In genomic region chr11:94544422-94544821, GRCm38 (mm10) we compare ENCODE assay signal across 10 mouse cellular contexts. TPM values are rescaled to one million over a fixed set of nuclear protein-coding genes. Genes with fewer than 3 reads are reported as not detected.
DNase-seq lines count a peak whose midpoint lies in the region; ATAC-seq lines count a peak whose summit lies in the region.
"Had no signal": no experiment of that assay in that cellular context is flagged by ENCODE, and none has a peak within 500 bp of the region (broad histone marks: within the 10 kb centered on the region; RNA-seq: fewer than 3 reads in every experiment).

No protein-coding gene starts in this region.

- no peak overlapping the region for H3K4me3 ChIP-seq in kidney, embryonic 14.5 days (ENCODE audit: low read length)
- 0 out of 2 replicates have a peak overlapping the region, but pooled peaks have one; percentile 9 for H3K4me3 ChIP-seq in heart, embryonic 12.5 days
- H3K4me3 ChIP-seq in limb, embryonic 15.5 days: peak overlapping the region; percentile 10; the same call in 1 of the 2 replicates
- H3K4me3 ChIP-seq: erythroblast, embryonic 14.5 days had no signal

- no peaks in the 10 kb centered on the region for H3K27me3 ChIP-seq in kidney, embryonic 14.5 days (ENCODE audit: control insufficient read depth, insufficient read depth, low read length)
- no peaks in the 10 kb centered on the region for H3K27me3 ChIP-seq in heart, embryonic 12.5 days (replicated peaks)
- H3K27me3 ChIP-seq in limb, embryonic 15.5 days: no peaks in the 10 kb centered on the region

- no peak for ATAC-seq in kidney, embryonic 14.5 days (ENCODE audit: low FRiP score, low TSS enrichment)
- ATAC-seq in heart, embryonic 12.5 days (ENCODE audit: insufficient number of reproducible peaks, low FRiP score): no peak
- no peak for ATAC-seq in limb, embryonic 15.5 days (ENCODE audit: insufficient number of reproducible peaks, low FRiP score, low TSS enrichment, low read depth)

- DNase-seq in kidney, postnatal 36 days: no peak
- DNase-seq in cerebellum, adult 9-11 months: peak; percentile 62
- no peak for DNase-seq in urinary bladder, postnatal 4 days (ENCODE audit: low spot score in 2 of 2)
- no peak for DNase-seq in Muller cell, postnatal 12 days (ENCODE audit: inconsistent ontology term)
- DNase-seq in urinary bladder, adult 18-20 months (ENCODE audit: low spot score in 2 of 2): no peak

- H3K4me1 ChIP-seq in kidney, embryonic 14.5 days (ENCODE audit: control insufficient read depth, insufficient read depth, low read length): peaks cover 6% of the 10 kb centered on the region; the same call in 1 of the 2 replicates
- peaks cover 18% of the 10 kb centered on the region for H3K4me1 ChIP-seq in heart, embryonic 12.5 days (replicated peaks)
- H3K4me1 ChIP-seq in limb, embryonic 15.5 days: peaks cover 28% of the 10 kb centered on the region

- no peak overlapping the region for H3K9ac ChIP-seq in kidney, embryonic 14.5 days (ENCODE audit: low read depth, low read length)
- peak overlapping the region; percentile 43; the same call in 1 of the 2 replicates for H3K9ac ChIP-seq in heart, embryonic 12.5 days
- H3K9ac ChIP-seq in limb, embryonic 15.5 days: no peak overlapping the region

- H3K36me3 ChIP-seq in kidney, embryonic 14.5 days (ENCODE audit: control insufficient read depth, insufficient read depth, low read length): 0 out of 2 replicates have a peak, but pooled peaks cover 5% of the 10 kb centered on the region
- H3K36me3 ChIP-seq in heart, embryonic 12.5 days: peaks cover 8% of the 10 kb centered on the region
- H3K36me3 ChIP-seq in limb, embryonic 15.5 days: peaks cover 10% of the 10 kb centered on the region; the same call in 1 of the 2 replicates

- no peaks in the 10 kb centered on the region for H3K9me3 ChIP-seq in kidney, embryonic 14.5 days (ENCODE audit: control insufficient read depth, low read length)
- H3K9me3 ChIP-seq in heart, embryonic 12.5 days (replicated peaks): no peaks in the 10 kb centered on the region
- no peaks in the 10 kb centered on the region for H3K9me3 ChIP-seq in limb, embryonic 15.5 days
- H3K9me3 ChIP-seq: G1E had no signal

- H3K27ac ChIP-seq in kidney, embryonic 14.5 days (ENCODE audit: low read depth, low read length): no peak overlapping the region
- no peak overlapping the region for H3K27ac ChIP-seq in heart, embryonic 12.5 days (ENCODE audit: poor library complexity, severe bottlenecking)
- no peak overlapping the region for H3K27ac ChIP-seq in limb, embryonic 15.5 days

- WGBS in kidney, embryonic 14.5 days: 55% methylated on average over 18 of the region's 18 CpGs
- 50% methylated on average over 18 of the region's 18 CpGs for WGBS in heart, embryonic 12.5 days
- 46% methylated on average over 18 of the region's 18 CpGs for WGBS in limb, embryonic 15.5 days

- H3K4me2 ChIP-seq in kidney, embryonic 14.5 days (replicated peaks; ENCODE audit: low read depth, low read length): peak overlapping the region; percentile 21
- peak overlapping the region; percentile 60 for H3K4me2 ChIP-seq in heart, embryonic 12.5 days
- H3K4me2 ChIP-seq in limb, embryonic 15.5 days: peak overlapping the region; percentile 32

RNA-seq across cellular contexts. Expression of gene Rsad1, which starts 4.6 kb away (rescaled TPM):
- 4.1 and 4.5 TPM in 2 replicates for polyA plus RNA-seq in kidney, embryonic 14.5 days (2014; fragmentation: Nextera tagmentation; extraction: Ambion mirVana)
- 5.1 and 5.5 TPM in 2 replicates for polyA plus RNA-seq in heart, embryonic 12.5 days (2016; fragmentation: Nextera tagmentation; extraction: Ambion mirVana)
- polyA plus RNA-seq in limb, embryonic 15.5 days (2015; fragmentation: Nextera tagmentation; extraction: Ambion mirVana): 3.6 and 3.7 TPM in 2 replicates
- polyA plus RNA-seq: erythroblast, embryonic 14.5 days had no signal

RNA-seq across cellular contexts. Expression of gene Chad, which starts 20.4 kb away (rescaled TPM):
- 0.14 TPM in 1 of 2 replicates, not detected in the other for polyA plus RNA-seq in kidney, embryonic 14.5 days (2014; fragmentation: Nextera tagmentation; extraction: Ambion mirVana)
- 0.36 TPM in 1 of 2 replicates, not detected in the other for polyA plus RNA-seq in heart, embryonic 12.5 days (2016; fragmentation: Nextera tagmentation; extraction: Ambion mirVana)
- polyA plus RNA-seq in limb, embryonic 15.5 days (2015; fragmentation: Nextera tagmentation; extraction: Ambion mirVana): 22.7 and 31.1 TPM in 2 replicates
- polyA plus RNA-seq: erythroblast, embryonic 14.5 days; G1E had no signal

RNA-seq across cellular contexts. Expression of gene Mycbpap, which starts 22.9 kb away (rescaled TPM):
- polyA plus RNA-seq in kidney, embryonic 14.5 days (2014; fragmentation: Nextera tagmentation; extraction: Ambion mirVana): 1.6 and 2.6 TPM in 2 replicates
- 9.1 and 11.5 TPM in 2 replicates for polyA plus RNA-seq in heart, embryonic 12.5 days (2016; fragmentation: Nextera tagmentation; extraction: Ambion mirVana)
- 1.5 and 1.6 TPM in 2 replicates for polyA plus RNA-seq in limb, embryonic 15.5 days (2015; fragmentation: Nextera tagmentation; extraction: Ambion mirVana)
- polyA plus RNA-seq: erythroblast, embryonic 14.5 days; G1E had no signal

RNA-seq across cellular contexts. Expression of gene Epn3, which starts 44.6 kb away (rescaled TPM):
- polyA plus RNA-seq in kidney, embryonic 14.5 days (2014; fragmentation: Nextera tagmentation; extraction: Ambion mirVana): 13.4 and 16.4 TPM in 2 replicates
- polyA plus RNA-seq in heart, embryonic 12.5 days (2016; fragmentation: Nextera tagmentation; extraction: Ambion mirVana): 14.4 and 14.5 TPM in 2 replicates
- 10.3 and 11.1 TPM in 2 replicates for polyA plus RNA-seq in limb, embryonic 15.5 days (2015; fragmentation: Nextera tagmentation; extraction: Ambion mirVana)
- polyA plus RNA-seq: erythroblast, embryonic 14.5 days; G1E had no signal

RNA-seq across cellular contexts. Expression of gene Acsf2, which starts 57.2 kb away (rescaled TPM):
- 9.1 and 11.5 TPM in 2 replicates for polyA plus RNA-seq in kidney, embryonic 14.5 days (2014; fragmentation: Nextera tagmentation; extraction: Ambion mirVana)
- 3.4 and 4.3 TPM in 2 replicates for polyA plus RNA-seq in heart, embryonic 12.5 days (2016; fragmentation: Nextera tagmentation; extraction: Ambion mirVana)
- polyA plus RNA-seq in limb, embryonic 15.5 days (2015; fragmentation: Nextera tagmentation; extraction: Ambion mirVana): 6.2 and 6.3 TPM in 2 replicates

Comparison
In these comparisons a context has a peak if more than half of its experiments do, and no peak if none do; other contexts are left out.
1. RNA of gene Chad, which starts 20.4 kb away (polyA plus RNA-seq): 22.7 to 31.1 TPM in limb, embryonic 15.5 days; 0.36 TPM in heart, embryonic 12.5 days and 0.14 TPM in kidney, embryonic 14.5 days; every median in the first group is over 10 times any median in the second.
2. Peak in every context shown above with its lines, with median percentiles within 50 percentile points of each other: H3K4me2 ChIP-seq.